Mouse (Mus musculus) liver, adult 2 months (tissue): Measurements from ENCODE around the gene Helt.

ENCODE experiments used
- CTCF ChIP-seq: fragments of 200-500 bp; IDR thresholded peaks from 2 replicates; pipeline ENCODE4 v1.5.1; 2011; ENCODE audit warnings: low read depth, low read length, control low read depth
- POLR2A ChIP-seq: fragments of 200-500 bp; IDR thresholded peaks from 2 replicates; pipeline ENCODE4 v1.6.1; 2011; ENCODE audit warnings: low read length, control low read depth; ENCODE audit not compliant: insufficient read depth; ENCODE audit errors: extremely low read depth

GRCm38 (mm10) chr8:46308189-46308588, 13.7 kb upstream of the Helt start:
- TF ChIP-seq CTCF = no peak
- no peak for TF ChIP-seq POLR2A
